Mouse (Mus musculus): ENCODE data around the gene Tas2r135.

GRCm38 (mm10) chr6:42372816-42373547, 32.3 kb upstream of the Tas2r135 start, which contains the start of gene Epha1:
- TF ChIP-seq TAL1 (IDR thresholded peaks at IDR 0.05; ENCODE audit: low read length) (no peak), GATA1 (IDR thresholded peaks at IDR 0.05; ENCODE audit: low read length) (no peak)
